Mouse (Mus musculus) frontal cortex, postnatal 10 days (tissue): ENCODE measurements around the gene Uvrag.

ENCODE experiments used
- DNase-seq, 2 experiments: peaks; one replicate each; pipeline ENCODE4 v3.0.0; 2022; ENCODE audit warnings: low spot score in 2 of 2, mixed read lengths in 1 of 2

The Uvrag gene

DNA sequence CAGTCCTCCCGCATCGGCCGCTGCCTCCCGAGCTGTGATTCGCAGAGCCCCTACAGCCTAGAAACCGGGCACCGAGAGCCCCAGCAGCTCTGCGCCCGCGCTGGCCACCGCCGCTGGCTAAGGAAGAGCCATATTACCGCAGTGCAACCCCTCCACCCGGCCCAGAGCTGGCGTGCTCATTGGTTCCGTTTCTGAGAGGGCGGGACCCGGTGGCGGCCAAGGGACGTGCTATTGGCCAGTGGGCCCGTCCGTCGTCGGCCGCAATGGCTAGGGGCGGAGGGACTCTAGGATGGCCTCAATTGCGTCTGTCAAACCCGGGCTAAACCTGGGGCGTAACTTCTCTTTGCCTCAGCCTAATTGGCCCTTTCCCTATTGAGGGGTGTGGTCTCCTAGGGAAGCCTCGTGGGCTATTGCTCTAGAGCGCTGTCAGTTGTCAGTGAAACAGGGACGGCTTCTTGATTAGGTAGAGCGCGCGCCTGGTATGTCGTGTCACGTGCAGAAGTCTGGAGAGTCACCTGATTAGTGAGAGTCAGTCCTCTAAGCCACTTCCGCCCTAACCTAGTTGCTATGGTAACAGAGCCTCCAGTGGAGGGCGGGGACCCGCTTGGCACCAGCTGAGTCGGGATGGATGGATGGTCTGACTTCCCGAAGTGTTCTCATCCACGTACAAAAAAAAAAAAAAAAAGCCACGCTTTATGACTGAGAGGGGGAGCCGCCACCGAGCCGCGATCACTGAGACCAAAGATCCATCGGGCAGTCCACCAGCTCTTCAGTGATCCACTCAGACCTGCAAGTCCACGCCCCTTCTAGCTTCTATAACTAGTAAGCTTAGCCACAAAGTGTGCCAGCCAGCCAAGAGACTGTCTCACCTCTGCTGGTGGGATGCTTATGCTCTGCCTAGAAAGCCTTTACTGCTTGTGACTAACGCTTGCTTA is at the start of gene Uvrag:
TSS of gene Uvrag (minus strand) at position 158 of the 935 bp plus-strand sequence.
- peak; percentile 99 for DNase-seq

DNA sequence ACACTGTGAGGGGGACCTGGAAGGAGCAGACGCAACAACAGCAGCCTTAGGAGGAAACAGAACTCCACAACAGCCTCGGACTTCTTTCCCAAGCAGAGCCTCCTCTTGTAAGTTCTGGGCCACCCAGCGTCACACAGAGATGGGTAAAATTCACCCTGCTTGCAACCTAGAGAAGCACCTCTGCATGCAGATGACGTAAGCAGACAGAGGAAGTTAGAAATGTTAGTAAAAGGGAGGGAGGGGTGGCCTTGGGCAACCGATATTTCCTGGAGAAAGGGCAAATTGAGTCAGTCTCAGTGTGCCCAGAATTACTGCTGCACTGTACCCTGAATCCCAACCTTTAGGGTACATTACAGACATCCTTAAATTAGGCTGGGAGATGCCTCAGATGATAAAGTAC is 48.9 kb upstream of the Uvrag start:
- no peak for DNase-seq

- no peak for DNase-seq
Measured at GRCm38 (mm10) chr7:99188630-99189029, 47.7 kb upstream of the Uvrag start.

- no peak for DNase-seq
Measured at GRCm38 (mm10) chr7:99187451-99187850, 46.5 kb upstream of the Uvrag start.

- no peak for DNase-seq
Measured at GRCm38 (mm10) chr7:99185405-99185804, 44.5 kb upstream of the Uvrag start.

- DNase-seq, result no peak
Measured at GRCm38 (mm10) chr7:99183751-99184150, 42.8 kb upstream of the Uvrag start.

DNA sequence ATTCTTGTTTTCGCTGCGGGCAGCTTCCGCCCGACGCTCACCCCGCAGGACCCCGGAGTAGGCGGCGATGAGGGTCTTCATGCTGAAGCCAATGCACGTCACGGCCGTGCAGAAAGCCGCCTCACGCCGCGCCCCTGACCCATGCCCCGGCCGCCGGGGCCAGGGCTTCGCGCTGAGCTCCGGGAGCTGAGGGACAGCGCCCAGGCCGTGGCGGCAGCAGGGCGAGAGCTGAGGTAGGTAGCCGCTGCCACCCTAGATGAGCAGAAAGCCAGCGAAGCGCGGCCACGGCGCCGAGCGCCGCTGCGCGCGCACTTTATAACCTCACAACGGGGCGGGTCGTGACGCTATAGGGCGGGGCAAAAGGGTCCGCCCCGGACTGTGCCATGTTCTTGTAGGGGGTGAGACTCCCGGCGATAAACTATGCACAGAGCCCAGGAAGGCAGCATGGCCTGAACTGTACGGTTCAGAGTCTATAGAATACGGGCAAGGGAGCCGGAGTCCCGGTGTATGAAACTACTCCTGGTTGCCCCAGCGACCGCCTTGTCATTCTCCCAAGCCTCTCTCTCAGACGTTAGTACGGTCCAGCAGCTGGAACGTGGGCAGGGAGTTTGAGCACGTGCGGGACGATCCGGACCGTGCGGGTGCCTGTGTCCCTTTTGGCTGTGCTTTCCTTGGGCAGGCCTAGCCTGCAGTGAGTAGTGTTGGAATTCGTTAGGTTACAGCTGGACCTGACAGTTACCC is 41.7 kb upstream of the Uvrag start, which contains the start of gene Dgat2:
TSS of gene Dgat2 (minus strand) at position 288 of the 741 bp plus-strand sequence.
- DNase-seq, result peak; percentile 78 to 91

DNA sequence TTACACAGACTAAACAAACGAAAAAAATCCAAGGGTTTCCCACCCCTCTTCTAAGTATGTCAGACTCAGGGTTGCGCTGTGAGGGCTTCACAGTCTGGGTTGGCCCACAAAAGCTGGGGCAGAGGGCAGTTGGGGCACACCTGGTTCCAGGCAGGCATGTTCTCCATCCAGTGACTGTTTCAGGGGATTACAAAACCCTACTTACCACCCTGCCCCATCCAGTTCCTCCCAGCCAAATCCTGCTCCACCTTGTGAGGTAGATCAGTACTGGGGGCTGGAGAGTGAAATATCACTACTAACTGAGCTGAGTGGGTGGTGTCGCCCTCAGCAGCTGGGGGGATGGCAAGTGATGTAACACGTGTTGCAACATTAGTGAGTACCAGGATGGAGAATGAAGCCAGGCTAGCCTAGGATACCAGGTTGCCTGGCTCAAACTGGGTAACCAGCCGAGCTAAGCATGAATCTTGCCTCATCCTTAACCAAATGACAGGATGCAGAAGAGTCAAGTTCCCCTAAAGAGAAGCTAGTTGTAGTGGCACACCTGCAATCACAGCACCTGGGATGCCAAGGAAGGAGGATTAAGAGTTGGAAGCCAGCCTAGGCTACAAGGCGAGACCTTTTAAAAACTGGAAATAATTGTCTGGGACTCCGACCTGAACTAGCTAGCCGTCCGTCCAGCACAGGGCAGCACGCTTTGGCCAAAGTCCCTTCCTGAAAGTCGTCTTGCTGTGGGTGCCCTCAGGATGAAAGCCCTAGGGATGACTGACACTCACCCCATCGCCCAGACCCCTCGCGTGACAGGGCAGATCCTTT is 40.9 kb upstream of the Uvrag start:
- no peak for DNase-seq

GRCm38 (mm10) chr7:99180162-99180561 is 39.2 kb upstream of the Uvrag start:
- DNase-seq, result no peak

- no peak for DNase-seq
Measured at GRCm38 (mm10) chr7:99179271-99179670, 38.3 kb upstream of the Uvrag start.

DNA sequence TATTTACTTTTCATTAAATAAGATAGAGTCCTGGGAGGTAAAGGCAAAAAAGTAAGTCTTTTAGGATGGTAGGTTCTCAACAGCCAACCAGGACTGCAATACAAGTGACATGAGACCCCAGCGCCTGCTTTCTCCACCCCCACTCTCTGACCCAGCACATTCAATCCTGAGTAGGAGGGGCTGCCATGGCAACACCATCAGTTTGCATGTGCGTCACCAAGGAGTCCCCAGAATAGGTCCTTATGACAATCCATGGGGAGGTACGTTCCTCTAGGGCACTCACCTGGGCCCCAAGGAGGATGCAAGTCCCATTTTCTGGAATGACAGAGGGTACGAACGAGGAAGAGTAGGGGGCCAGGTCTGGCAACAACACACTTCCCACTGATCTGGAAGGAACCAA is 36.4 kb upstream of the Uvrag start:
- no peak for DNase-seq

DNA sequence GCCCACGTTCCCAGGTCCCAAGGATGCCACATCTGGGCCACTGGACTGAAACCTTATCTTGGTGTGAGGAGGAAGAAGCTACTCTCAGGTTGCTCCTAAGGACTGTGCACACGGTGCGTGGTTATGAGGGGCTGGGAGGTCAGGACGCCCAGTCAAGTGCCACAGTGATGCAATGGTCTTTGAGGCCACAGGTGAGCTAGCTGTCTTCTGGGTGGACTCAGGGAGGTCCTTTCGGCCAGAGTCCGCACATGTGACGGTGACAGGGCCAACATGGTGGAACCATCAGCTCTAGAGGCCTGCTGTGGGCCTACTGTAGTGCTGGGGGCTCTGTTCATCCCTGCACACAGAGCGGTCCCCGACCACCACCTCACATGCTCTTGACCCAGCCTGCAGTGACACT is 34.7 kb upstream of the Uvrag start:
- DNase-seq, result no peak

DNA sequence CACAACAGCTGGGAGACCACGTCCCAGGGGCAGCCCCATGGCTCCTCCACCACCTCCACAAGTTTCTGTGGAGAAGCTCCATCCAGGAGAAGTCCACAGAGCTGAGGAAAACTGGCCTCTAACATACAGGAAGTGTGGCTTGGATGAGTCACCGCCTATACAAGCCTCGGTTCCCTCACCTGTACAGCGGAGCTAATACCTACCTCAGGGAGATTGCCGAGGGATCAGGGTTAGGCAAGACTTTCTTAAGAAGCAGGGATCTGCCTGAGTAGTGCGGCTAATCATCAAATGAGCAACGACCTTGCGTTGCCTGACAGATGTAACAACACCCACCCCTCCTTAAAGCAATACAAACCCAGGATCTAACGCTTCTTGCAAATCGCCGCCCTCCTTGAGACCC is 34.2 kb upstream of the Uvrag start:
- no peak for DNase-seq

GRCm38 (mm10) chr7:99174006-99174405 is 33.1 kb upstream of the Uvrag start:
- DNase-seq, result no peak

DNA sequence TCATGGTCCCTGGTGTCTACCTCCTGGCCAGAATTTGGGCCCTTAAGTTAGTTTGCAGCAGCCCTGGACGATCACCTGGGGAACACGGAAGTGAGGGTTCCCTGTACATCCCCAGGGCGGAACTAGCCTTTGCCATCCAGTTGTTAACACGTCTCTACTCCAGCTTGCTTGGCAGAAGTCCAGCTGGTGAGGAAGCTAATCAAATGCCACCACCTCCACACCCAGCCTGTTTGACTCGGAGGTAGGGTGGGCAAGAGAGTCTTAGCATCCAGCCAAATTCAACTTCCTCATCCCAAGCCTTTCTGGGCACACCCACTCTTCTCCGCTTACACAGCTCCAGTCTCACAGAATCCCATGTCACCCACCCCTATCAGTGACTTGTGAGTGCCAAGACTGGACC is 32.0 kb upstream of the Uvrag start:
- DNase-seq, result no peak

- DNase-seq, result no peak
Measured at GRCm38 (mm10) chr7:99171730-99172463, 31.0 kb upstream of the Uvrag start.

DNA sequence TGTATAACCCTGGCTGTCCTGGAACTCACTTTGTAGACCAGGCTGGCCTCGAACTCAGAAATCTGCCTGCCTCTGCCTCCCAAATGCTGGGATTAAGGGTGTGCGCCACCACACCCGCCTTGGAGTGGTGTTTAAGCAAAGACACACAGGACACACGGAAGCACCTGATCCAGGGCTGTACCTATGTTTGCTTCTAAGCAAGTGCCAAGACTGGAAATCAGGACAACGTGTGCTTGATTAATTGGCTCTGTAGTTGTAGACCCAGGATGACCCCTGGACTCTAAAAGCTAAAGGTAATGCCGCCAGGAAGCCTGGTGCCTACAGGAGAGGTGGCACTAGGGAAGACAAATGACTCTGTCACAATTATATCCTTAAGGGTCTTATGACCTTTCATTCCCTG is 29.6 kb upstream of the Uvrag start:
- no peak for DNase-seq

DNA sequence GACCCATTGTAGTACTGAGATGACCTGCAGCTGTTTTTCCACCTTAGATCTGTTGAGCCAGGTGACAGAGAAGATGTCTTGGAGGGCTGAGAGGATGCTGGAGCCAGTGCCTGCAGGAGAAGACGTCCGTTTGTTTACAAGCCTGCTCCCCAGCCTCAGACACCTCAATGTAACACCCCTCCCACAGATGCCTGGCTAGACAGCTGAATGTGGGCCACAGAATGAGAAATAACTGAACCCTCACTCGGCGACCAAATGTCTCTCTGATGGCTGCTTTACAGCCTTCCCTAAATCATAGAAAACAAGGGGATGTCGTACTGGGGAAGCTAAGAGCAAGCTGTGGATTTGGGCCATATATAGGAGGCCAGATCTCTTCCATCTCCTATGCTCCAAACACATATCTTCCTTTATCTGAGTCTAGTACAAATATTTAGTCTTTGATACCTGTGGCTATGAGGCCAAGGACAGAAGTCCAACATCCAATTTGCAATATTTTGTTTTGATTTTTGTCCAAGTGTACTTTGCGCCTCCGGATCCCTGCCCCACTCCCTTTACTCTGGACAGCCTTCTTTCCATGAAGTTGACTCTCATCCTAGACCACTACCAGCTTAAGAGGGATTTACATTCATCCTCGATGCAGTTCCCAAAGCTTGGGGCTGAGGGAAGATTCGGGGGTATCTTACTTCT is 28.9 kb upstream of the Uvrag start:
- DNase-seq, result no peak

GRCm38 (mm10) chr7:99168756-99169155 is 27.8 kb upstream of the Uvrag start:
- DNase-seq, result no peak

DNA sequence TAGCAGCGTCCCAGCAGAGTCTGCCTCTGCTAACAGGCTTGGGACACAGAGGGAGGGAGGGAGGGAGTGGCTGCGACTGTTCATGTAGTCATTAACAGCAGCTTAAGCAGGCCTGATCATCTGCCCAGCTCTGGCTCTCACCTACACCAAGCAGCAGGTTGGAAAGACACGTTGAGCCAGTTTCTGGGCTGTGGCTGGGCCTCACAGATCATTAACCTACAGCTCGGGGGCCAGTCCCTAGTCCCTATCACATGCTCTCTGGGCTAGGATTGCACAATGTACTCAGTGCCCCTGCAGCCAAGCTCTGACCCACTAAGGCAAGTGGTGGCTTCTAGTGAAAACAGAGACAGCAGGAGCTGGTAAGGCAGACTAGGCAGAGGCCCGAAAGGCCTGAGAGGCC is 27.0 kb upstream of the Uvrag start:
- DNase-seq, result no peak

- no peak for DNase-seq
Measured at GRCm38 (mm10) chr7:99166159-99166558, 25.2 kb upstream of the Uvrag start.
